Mouse (Mus musculus) testis, adult 2 months (tissue): ENCODE results near the gene Phactr2.

Experiments
- CTCF ChIP-seq: fragments of 200-500 bp; IDR thresholded peaks from 2 replicates; pipeline ENCODE4 v1.5.1; 2012; ENCODE audit warnings: low read depth, mild to moderate bottlenecking, inconsistent platforms, low read length, moderate library complexity; ENCODE audit not compliant: control insufficient read depth, insufficient read depth, insufficient replicate concordance
- POLR2A ChIP-seq: fragments of 200-500 bp; IDR thresholded peaks from 2 replicates; pipeline ENCODE4 v1.6.1; 2012; ENCODE audit warnings: low read depth, mild to moderate bottlenecking, inconsistent platforms, low read length, moderate library complexity; ENCODE audit not compliant: control insufficient read depth

DNA sequence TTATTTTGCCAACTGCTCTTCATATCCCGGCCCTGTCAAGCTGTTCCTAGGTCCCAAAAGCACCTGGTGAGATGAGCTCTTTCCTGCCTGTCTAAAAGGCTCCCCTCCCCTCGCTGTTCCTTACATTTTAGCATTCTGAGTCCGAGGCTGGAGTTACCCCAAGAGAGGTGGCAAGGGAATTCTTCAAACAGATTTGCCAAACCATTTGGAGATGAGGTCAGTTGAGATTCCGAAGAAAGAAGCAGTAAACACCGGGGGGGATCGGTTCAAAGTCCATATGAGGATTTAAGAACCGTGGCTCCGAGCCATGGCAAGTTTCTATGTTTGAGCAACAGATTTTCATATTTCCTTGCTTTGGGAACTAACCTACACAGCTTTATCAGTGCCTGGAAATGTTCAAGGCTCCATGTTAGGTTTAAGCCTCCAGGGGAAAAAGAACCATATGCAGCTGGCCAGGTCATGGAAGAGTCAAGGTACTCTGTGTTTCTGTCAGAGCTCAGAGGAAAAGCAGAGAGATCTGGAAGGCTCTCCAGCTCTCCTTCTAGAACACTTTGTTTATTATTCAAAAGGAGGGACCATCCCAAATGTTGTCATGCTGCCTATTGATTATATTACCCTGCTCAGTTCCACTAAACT, 277.2 kb downstream of the Phactr2 start:
- TF ChIP-seq POLR2A, result no peak
- TF ChIP-seq CTCF, result no peak
